Mouse (Mus musculus): ENCODE data around the gene Rps13.

Rps13 gene

DNA sequence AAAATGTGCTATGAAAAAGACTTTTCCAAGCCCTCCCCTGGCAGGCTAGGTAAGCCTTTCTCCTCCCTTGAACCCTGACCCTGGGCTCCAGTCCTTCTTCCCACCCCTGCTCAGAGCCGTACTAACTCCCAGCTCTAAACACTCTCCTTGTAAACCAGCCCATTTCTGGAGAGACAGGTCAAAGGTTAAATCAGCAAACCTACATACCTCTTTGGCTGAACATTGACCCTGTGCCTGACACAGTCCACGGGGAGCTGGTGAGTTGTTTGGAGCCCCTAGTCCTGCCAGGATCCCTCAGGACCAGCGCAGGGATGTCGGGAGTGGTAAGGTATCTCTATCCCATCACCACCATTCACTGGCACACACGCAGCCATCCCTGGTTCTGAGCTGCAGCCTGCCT lies 41.6 kb downstream of the Rps13 start:
- DNase-seq (ENCODE audit: extremely low spot score) = peak; percentile 53

DNA sequence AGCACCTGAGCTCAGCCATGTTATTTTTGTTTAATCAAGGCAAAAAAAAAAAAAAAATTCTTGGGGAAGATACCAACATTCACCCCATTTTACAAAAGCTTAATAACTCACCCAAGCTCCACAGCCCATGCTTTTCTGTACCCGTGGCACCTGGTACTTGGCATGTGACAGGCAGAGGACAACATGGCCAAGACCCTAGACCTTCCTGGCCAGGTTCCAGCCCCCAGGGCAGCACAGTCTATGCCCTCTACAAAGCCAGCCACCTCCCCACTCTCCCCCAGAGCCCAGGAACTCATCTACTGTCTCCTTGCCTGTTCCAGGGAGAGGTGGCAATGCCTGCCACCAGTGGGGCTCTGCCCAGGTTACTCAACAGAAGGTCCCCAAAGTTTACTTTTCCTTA lies 43.4 kb downstream of the Rps13 start:
- DNase-seq (ENCODE audit: extremely low spot score) = no peak

DNA sequence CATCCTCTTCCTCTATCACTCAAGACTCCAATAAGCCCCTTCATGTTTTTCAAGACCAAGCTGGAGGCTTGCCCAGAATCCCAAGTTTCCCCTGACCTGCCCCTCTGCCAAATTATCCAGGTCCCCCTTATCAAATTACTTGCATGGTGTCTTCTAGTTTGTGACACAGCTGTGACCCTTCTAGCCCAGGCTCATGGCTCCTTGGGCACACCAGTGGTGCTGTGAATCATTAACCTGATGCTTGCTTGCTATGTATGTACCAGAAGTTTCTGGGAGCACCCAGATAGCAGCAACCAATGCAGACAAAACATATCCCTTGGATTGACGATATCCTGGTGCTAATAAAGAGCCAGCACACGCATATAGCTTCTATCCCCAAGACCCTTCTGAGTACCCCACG lies 45.0 kb downstream of the Rps13 start:
- no peak for DNase-seq (ENCODE audit: extremely low spot score)

DNA sequence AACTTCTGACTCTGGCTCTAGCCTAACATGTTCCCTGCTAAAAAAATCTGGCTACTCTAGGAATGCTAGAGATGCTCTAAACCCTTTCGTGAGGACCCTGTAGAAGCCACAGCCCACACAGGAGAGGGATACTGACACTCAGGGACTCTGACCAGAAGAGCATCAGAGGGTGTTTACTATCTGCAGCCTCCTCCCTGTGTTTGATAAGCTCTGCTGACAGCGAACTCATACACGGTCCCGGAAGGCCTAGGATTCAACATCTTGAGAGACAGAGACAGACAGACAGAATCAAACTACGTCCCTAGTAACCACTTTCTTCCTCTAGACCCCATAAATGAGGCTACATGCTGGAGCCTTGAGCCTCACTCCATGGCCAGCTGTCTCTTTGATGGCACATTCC lies 46.0 kb downstream of the Rps13 start:
- no peak for DNase-seq (ENCODE audit: extremely low spot score)

DNA sequence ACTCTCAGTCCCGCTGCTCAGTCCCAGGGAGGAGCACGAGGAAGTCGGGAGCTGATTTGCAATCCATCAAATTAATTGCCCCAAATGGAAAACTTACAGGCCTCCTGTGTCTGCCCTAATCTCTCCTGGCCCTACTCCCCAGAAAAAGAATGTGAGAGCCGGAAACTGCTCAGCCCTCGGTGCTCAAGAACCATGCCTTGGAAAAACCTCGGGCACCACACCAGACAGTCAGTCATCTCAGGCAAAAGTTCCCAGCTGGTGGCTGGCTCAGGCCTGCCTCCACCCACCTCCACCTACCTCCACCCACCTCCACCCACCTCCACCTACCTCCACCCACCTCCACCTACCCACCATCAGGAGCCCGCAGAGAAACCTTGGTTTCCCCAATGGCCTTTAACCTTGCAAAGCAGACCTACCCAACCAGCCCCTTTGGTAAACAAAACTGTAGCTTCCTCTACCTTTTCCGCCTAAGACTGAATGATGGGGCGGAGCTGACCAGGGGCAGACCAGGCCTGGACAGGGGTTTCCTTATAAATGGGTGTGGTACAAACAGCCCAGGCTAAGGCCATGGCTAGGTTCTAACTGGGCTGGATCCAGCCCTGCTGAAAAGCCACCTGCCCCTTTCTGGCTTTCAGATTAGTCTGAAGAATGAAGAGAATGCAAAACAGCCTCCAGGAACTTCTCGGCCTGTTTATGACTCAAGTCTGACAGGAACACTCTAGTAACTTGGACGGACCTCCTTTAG lies 47.2 kb downstream of the Rps13 start:
- DNase-seq (ENCODE audit: extremely low spot score) = no peak

DNA sequence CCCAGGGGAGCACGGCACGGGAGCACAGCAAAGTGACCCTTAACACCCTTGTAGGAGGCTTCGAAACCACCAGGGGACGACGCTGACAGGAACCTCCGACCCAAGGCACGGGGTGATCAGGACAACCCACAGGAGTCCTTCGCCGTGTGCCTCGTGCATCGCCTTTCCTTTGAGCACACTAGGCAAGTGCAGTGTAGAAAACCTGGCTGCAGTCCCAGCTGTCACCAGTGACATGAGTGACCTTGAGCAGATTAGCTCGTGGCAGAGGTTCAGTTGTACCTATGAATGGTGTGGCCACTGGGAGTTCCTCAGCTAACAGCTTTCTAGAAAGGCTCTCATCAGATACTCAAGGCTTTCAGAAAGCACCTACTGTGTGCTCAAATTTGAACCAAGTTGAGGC lies 47.8 kb downstream of the Rps13 start:
- no peak for DNase-seq (ENCODE audit: extremely low spot score)

DNA sequence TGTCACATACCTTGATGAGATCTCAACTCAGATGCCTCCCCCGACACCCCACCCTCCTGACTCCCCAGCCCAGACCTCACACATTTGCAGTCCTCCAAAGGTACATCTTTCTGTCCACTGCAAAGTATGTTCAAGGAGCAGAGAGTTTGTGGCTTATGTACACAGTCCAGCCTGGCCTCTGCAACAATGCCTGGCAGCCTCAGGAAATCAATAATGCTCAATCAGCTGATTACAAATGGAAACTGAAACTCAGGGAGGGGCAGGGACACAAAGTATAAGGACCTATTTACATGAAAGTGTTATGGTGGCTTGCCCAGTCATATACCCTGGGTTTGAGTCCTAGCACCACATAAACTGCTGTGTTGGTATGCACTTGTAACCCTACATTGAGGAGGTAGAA lies 48.8 kb downstream of the Rps13 start:
- DNase-seq (ENCODE audit: extremely low spot score) = no peak

DNA sequence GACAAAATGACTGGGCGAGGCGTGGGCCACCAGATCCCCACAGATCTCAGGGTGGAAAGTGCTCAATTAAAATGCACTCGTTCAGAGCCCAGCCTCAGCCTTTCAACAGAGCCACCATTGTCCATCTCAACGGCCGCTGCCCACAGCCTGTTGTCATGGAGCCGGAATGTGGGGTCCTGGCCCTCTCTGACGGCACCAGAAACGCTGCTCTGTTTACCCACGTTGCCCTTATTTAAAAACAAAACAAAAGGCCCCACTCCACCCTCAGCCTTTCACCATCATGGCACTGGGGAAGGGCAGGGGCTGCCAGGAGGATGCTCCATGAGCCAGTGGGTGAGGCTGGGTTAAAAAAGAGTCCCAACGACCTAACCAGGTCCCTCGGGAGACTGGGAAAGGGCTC lies 51.2 kb downstream of the Rps13 start:
- peak; percentile 75 for DNase-seq (ENCODE audit: extremely low spot score)

All from embryo, embryonic 9.5 days (tissue).